Mouse (Mus musculus): ENCODE data around the gene Gm4353.

DNA sequence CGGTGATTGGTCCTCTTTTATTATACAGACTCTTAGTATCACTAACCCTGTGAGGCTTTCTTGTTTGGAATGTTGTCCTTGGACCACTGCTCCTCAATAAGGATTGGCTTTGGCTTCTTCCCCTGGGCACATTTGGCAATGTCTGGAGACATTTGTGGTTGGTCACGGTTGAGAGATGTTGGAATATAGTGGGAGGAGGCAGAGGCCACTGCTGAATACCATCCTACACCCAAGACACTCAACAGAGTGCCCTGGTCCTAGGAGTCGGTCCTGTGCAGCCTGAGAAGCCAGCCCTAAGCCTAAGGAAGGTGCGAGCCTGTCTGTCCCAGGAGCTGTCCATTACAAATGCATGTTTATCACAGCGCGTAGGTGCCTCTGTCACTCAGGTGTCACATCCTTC, 27.1 kb upstream of the Gm4353 start:
- TF ChIP-seq CTCF (IDR thresholded peaks at IDR 0.05; ENCODE audit: low read depth, low read length) (no peak), POLR2A (IDR thresholded peaks at IDR 0.05; ENCODE audit: extremely low read depth, insufficient read depth, low read length) (no peak)
